Mouse (Mus musculus) stomach, embryonic 14.5 days (tissue): Measurements from ENCODE around the gene Adgrf5. TPM values are rescaled to one million over a fixed set of nuclear protein-coding genes. Genes with fewer than 3 reads are reported as not detected.

Source experiments
- ATAC-seq: fragments of 200-750 bp; cut with Nextera tagmentation; 2 replicates; pipeline ENCODE4 v1.8.0; 2017; ENCODE audit warnings: low read depth, moderate TSS enrichment; ENCODE audit not compliant: insufficient number of reproducible peaks, insufficient read depth, low FRiP score
- H3K27ac ChIP-seq: fragments of 300-500 bp; sonication (generic); 2 replicates; pipeline ENCODE4 v1.5.1; 2014; ENCODE audit warnings: mild to moderate bottlenecking, low read length, moderate library complexity, mixed read lengths
- H3K27me3 ChIP-seq: fragments of 300-500 bp; sonication (generic); 2 replicates; pipeline ENCODE4 v1.6.1; 2014; ENCODE audit warnings: low read length, control low read depth, mixed read lengths; ENCODE audit not compliant: control insufficient read depth, insufficient read depth
- H3K36me3 ChIP-seq: fragments of 300-500 bp; sonication (generic); 2 replicates; pipeline ENCODE4 v1.6.1; 2014; ENCODE audit warnings: mild to moderate bottlenecking, control low read depth, low read length, moderate library complexity, mixed read lengths; ENCODE audit not compliant: control insufficient read depth, insufficient read depth
- H3K4me1 ChIP-seq: fragments of 300-500 bp; sonication (generic); 2 replicates; pipeline ENCODE4 v1.6.1; 2014; ENCODE audit warnings: low read length, control low read depth, mixed read lengths; ENCODE audit not compliant: control insufficient read depth, insufficient read depth
- H3K4me2 ChIP-seq: fragments of 300-500 bp; sonication (generic); replicated peaks from 2 replicates; pipeline ENCODE4 v1.6.1; 2014; ENCODE audit warnings: low read depth, low read length, control low read depth
- H3K4me3 ChIP-seq: fragments of 300-500 bp; sonication (generic); 2 replicates; pipeline ENCODE4 v1.5.1; 2014; ENCODE audit warnings: low read depth, low read length, control low read depth
- H3K9ac ChIP-seq: fragments of 300-500 bp; sonication (generic); replicated peaks from 2 replicates; pipeline ENCODE4 v1.6.1; 2014; ENCODE audit warnings: low read depth, mild to moderate bottlenecking, control low read depth, low read length, moderate library complexity, mixed read lengths
- H3K9me3 ChIP-seq: fragments of 300-500 bp; sonication (generic); 2 replicates; pipeline ENCODE4 v1.6.1; 2016; ENCODE audit warnings: low read depth, low read length, control low read depth; ENCODE audit not compliant: control insufficient read depth
- WGBS: fragments of 180-500 bp; shearing (Covaris S2); extraction: QIAGEN DNeasy Blood & Tissue Kit; methylation state at CpG from one replicate; pipeline ENCODE4 v1.1.7; 2014; 5-methylcytosine and 5-hydroxymethylcytosine counted together
- polyA plus RNA-seq: library from polyadenylated mRNA; unstranded; fragments of >200 nt; fragmentation: Nextera tagmentation; extraction: Ambion mirVana; gene quantifications from 2 replicates; pipeline ENCODE4 v1.2.1, GENCODE M21; 2014

Gene Adgrf5
- polyA plus RNA-seq, 1 experiment from 2014 or later, result 11.6 TPM

DNA sequence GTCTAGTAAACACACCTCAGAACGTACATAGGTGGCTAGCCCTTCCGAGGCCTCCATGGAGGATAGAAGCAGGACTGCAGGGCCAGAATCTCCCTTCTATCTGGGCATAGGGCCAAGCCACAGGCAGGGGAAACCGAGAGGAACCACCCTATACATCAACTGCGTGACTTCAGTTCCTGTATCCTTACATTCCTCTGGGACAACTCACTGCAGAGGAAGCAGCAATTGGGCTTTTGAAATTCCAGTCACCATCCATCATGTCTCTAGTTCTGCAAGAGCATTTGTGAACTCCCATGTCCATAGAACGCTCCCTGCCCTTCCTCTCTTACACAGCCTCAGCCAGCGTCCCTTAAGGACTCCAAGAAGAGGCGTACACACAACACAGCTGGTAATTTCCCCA lies 47.3 kb downstream of the Adgrf5 start:
- Histone ChIP-seq H3K36me3 (no peaks in the 10 kb centered on the region), H3K4me2 (no peak overlapping the region), H3K27me3 (no peaks in the 10 kb centered on the region), H3K27ac (no peak overlapping the region), H3K9ac (no peak overlapping the region), H3K4me3 (no peak overlapping the region), H3K4me1 (no peaks in the 10 kb centered on the region), H3K9me3 (no peaks in the 10 kb centered on the region)
- 49% methylated on average over 7 of the region's 7 CpGs for WGBS
- peak; percentile 65; the same call in 1 of the 2 replicates for ATAC-seq

DNA sequence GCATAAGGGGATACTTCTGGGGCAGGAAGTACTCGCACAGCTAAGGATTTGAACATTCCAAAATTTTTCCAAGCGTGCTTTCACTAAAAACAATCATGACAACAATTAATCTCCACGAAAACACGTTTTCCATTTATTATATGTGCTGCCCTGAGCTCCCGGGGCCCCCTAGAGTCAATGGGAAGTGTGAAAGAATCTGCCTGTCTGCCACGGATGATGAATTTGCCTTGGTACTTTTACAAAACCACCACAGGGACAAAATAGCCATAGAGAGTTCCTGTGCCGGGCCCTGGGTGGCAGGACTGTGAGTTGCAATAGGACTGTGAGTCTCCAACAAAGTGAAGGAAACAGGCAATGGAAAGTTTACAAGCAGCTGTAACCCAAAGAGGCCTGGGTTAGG lies 52.9 kb downstream of the Adgrf5 start:
- H3K4me1 ChIP-seq, result no peaks in the 10 kb centered on the region
- H3K36me3 ChIP-seq, result no peaks in the 10 kb centered on the region
- H3K9me3 ChIP-seq, result no peaks in the 10 kb centered on the region
- WGBS, result 57% methylated on average over 7 of the region's 7 CpGs
- ATAC-seq, result no peak
- H3K4me2 ChIP-seq, result no peak overlapping the region
- H3K9ac ChIP-seq, result no peak overlapping the region
- no peak overlapping the region for H3K4me3 ChIP-seq
- H3K27me3 ChIP-seq, result no peaks in the 10 kb centered on the region
- H3K27ac ChIP-seq, result no peak overlapping the region

DNA sequence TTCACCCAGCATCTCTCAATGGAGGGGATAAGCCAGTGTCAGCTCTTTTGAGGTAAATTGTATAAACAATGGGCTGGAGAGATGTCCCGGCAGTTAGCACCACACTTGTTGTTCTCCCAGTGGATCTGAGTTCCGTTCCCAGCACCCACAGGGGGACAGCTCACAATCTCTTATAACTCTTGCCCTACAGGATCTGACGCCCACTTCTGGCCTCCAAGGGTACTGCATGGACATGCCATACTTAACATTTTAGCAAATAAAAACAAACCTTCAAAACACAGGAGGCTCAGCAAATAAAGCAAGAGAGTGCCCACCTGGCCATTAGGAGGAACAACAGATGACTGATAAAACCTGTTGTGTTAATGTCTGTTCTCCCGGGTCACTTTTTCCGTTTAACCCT lies 59.0 kb downstream of the Adgrf5 start:
- H3K4me1 ChIP-seq, result no peaks in the 10 kb centered on the region
- no peak overlapping the region for H3K9ac ChIP-seq
- ATAC-seq, result no peak
- H3K36me3 ChIP-seq, result no peaks in the 10 kb centered on the region
- 78% methylated on average over 5 of the region's 5 CpGs for WGBS
- H3K9me3 ChIP-seq, result no peaks in the 10 kb centered on the region
- H3K4me3 ChIP-seq, result no peak overlapping the region
- no peak overlapping the region for H3K4me2 ChIP-seq
- no peak overlapping the region for H3K27ac ChIP-seq
- H3K27me3 ChIP-seq, result no peaks in the 10 kb centered on the region

DNA sequence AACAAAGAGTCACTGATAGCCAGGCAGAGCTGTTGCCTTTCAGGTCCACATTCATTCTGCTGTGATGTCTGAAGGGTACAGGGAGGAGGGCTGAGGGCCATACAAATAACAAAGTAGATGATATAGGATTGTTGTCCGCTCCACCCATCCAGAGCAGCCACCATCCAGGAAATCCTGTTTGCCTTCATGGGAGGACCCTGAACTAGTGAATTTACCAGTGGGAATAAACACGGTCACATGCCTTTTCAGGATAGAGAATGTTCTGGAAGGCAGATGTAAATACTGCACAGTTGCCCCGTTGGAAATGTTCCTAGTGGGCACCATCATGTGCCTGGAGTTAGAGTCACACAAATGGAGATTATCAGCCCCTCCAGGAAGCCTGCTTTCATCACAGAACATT lies 60.1 kb downstream of the Adgrf5 start:
- Histone ChIP-seq H3K4me1 (no peaks in the 10 kb centered on the region), H3K27ac (no peak overlapping the region), H3K36me3 (no peaks in the 10 kb centered on the region), H3K9ac (no peak overlapping the region), H3K4me2 (no peak overlapping the region), H3K9me3 (no peaks in the 10 kb centered on the region), H3K4me3 (no peak overlapping the region), H3K27me3 (no peaks in the 10 kb centered on the region)
- ATAC-seq, result no peak
- 80% methylated on average over 3 of the region's 3 CpGs for WGBS

DNA sequence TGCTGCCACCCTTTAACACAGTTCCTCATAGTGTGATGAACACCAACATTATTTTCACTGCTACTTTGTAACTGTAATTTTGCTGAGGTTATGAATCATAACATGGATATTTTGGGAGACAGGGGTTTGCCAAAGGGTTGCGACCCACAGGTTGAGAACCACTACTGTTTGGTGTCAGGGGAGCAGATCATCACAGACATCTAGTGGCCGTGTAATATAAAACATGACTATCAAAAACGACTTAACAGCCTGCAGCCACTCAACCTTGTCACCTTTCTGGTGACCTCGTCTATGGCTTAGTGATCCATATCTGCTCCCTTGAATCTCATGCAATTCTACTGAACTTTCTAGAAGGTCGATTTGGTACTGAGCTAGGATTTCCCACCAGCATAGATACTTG lies 63.7 kb downstream of the Adgrf5 start:
- ATAC-seq, result no peak

DNA sequence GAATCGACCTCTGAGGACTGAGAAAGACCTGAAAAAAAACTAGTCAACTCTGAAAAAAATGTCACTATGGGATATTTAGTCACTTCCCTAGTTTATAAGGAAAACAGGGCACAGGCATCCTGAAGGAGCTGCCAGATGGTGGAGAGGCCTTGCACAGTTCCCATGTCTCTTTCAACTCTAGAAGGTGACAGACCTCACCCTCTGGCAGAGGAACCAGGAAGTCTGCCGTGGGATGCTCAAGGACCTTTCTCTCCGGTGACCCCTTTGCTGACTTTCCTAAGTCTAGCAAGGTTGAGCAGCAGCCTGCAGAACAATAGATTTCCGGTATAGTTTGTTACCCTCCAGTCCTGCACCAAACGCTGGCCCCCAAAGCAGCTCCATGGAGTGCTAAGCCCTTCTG lies 71.4 kb downstream of the Adgrf5 start:
- no peak overlapping the region for H3K27ac ChIP-seq
- ATAC-seq, result peak; percentile 28; the same call in 1 of the 2 replicates
- H3K4me1 ChIP-seq, result no peaks in the 10 kb centered on the region
- no peak overlapping the region for H3K9ac ChIP-seq
- no peaks in the 10 kb centered on the region for H3K36me3 ChIP-seq
- no peaks in the 10 kb centered on the region for H3K27me3 ChIP-seq
- H3K9me3 ChIP-seq, result no peaks in the 10 kb centered on the region
- H3K4me2 ChIP-seq, result no peak overlapping the region
- H3K4me3 ChIP-seq, result no peak overlapping the region
- WGBS, result 37% methylated on average over 5 of the region's 5 CpGs

More for the DNA sequence above, 63.7 kb downstream of the Adgrf5 start:
- H3K4me2 ChIP-seq, result no peak overlapping the region
- WGBS, result 64% methylated on average over 5 of the region's 5 CpGs
- H3K9ac ChIP-seq, result no peak overlapping the region
- H3K9me3 ChIP-seq, result no peaks in the 10 kb centered on the region
- no peaks in the 10 kb centered on the region for H3K36me3 ChIP-seq
- no peak overlapping the region for H3K27ac ChIP-seq
- no peaks in the 10 kb centered on the region for H3K27me3 ChIP-seq
- no peak overlapping the region for H3K4me3 ChIP-seq
- no peaks in the 10 kb centered on the region for H3K4me1 ChIP-seq

DNA sequence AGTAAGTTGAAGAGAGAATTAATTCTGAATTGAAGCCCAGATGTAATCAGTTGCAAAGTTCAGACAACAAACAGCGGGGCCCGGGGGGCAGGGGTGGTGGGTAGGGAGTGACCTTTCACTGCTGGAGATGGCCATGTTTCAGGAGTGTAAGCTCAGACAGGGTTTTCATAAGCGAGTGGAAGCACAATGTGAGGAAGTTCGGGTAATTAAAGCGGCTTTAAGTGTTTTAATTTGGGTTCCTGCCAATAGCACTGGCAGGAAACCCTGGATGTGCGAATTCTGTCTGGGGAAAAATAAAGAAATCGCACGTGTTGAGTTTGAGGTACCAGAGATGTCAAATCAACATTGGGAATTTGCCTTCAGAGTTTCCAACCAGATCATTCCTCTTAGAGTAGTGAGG lies 74.2 kb downstream of the Adgrf5 start:
- H3K4me2 ChIP-seq, result no peak overlapping the region
- no peak overlapping the region for H3K9ac ChIP-seq
- no peak overlapping the region for H3K4me3 ChIP-seq
- H3K27ac ChIP-seq, result no peak overlapping the region
- no peak for ATAC-seq
- 81% methylated on average over 8 of the region's 8 CpGs for WGBS
- H3K4me1 ChIP-seq, result no peaks in the 10 kb centered on the region
- H3K36me3 ChIP-seq, result no peaks in the 10 kb centered on the region
- H3K9me3 ChIP-seq, result no peaks in the 10 kb centered on the region
- H3K27me3 ChIP-seq, result no peaks in the 10 kb centered on the region

DNA sequence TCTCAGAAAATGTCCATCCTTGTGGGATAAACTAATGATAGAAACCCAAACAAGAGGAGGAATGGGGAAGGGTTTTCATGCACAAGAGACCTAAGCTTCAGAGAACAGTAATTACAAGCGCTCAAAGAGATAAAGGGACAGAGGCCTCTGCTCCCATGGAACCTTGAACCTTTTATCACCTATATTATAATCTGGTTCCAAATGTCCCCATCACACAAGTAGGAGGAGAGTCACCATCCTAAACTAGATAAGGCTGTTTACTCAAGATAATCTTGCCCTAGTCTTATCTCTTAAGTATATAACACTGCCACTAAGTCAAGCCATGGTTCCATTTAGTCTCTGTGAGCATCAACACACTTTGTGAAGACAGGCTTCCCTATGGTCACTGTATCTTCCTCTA lies 91.0 kb downstream of the Adgrf5 start:
- H3K4me1 ChIP-seq, result no peaks in the 10 kb centered on the region
- 70% methylated on average over 1 of the region's 1 CpGs for WGBS
- ATAC-seq, result no peak
- H3K9ac ChIP-seq, result no peak overlapping the region
- H3K4me2 ChIP-seq, result no peak overlapping the region
- H3K4me3 ChIP-seq, result no peak overlapping the region
- no peaks in the 10 kb centered on the region for H3K27me3 ChIP-seq
- H3K36me3 ChIP-seq, result no peaks in the 10 kb centered on the region
- no peaks in the 10 kb centered on the region for H3K9me3 ChIP-seq
- H3K27ac ChIP-seq, result no peak overlapping the region

DNA sequence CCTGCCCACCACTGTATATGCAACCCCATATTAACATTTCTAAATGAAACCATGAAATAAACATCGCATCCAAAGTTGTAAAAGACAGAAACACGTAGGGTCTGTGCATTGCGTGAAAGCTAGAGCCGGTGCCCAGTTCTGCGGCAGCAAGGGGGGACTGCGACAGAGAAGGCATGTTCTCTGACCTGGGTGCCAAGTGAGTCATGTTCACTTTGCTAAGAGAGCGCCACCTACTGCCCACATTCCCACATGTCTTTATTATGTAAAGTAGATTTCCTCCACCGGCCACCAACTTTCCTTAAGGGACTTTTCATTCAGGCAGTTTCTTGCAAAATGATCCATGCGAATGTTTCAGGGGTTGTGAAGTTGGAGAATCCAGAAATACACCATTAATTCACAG lies 98.3 kb downstream of the Adgrf5 start:
- H3K9ac ChIP-seq, result no peak overlapping the region
- H3K4me2 ChIP-seq, result no peak overlapping the region
- H3K27ac ChIP-seq, result no peak overlapping the region
- 17% methylated on average over 9 of the region's 9 CpGs for WGBS
- no peaks in the 10 kb centered on the region for H3K9me3 ChIP-seq
- no peak for ATAC-seq
- H3K4me1 ChIP-seq, result no peaks in the 10 kb centered on the region
- no peaks in the 10 kb centered on the region for H3K27me3 ChIP-seq
- no peaks in the 10 kb centered on the region for H3K36me3 ChIP-seq
- H3K4me3 ChIP-seq, result no peak overlapping the region
